Mouse (Mus musculus): ENCODE data around the gene Cyp17a1.

Cyp17a1 gene

GRCm38 (mm10) chr19:46617361-46617760, 55.6 kb downstream of the Cyp17a1 start:
- no peak for DNase-seq (ENCODE audit: low spot score in 2 of 2)

Measured in left cerebral cortex, adult 9 months (tissue).